Mouse (Mus musculus) CH12.LX (cell line): ENCODE data around the gene Hist1h2ae. TPM values are rescaled to one million over a fixed set of nuclear protein-coding genes. Genes with fewer than 3 reads are reported as not detected.
"Not testable (repeated sequence)": the region's sequence is repeated elsewhere in the genome, so short reads cannot be mapped to it uniquely, and the experiment has no call there.

ENCODE experiments used
- DNase-seq: peaks from one replicate; pipeline ENCODE4 v3.0.0-alpha.2; 2013; ENCODE audit errors: extremely low read depth
- H3K27ac ChIP-seq: 2 replicates; pipeline ENCODE4 v1.5.1; 2012; ENCODE audit warnings: low read depth, mild to moderate bottlenecking, control low read depth, moderate library complexity; ENCODE audit not compliant: insufficient read depth
- H3K27me3 ChIP-seq: replicated peaks from 2 replicates; pipeline ENCODE3; 2012; ENCODE audit warnings: inconsistent platforms
- H3K36me3 ChIP-seq, 2 experiments: replicated peaks in 1 of 2; 2 replicates each; pipeline versions ENCODE3 to v1.6.1; 2012; ENCODE audit warnings: inconsistent platforms in 1 of 2, low read length in 1 of 2, mild to moderate bottlenecking in 1 of 2, mixed read lengths in 1 of 2, moderate library complexity in 1 of 2; ENCODE audit not compliant: control insufficient read depth in 1 of 2, insufficient read depth in 1 of 2
- H3K4me1 ChIP-seq, 2 experiments: 2 replicates each; pipeline ENCODE4 v1.6.1; 2012; ENCODE audit warnings: inconsistent platforms in 1 of 2, moderate library complexity in 1 of 2; ENCODE audit not compliant: insufficient read depth in 2 of 2, control insufficient read depth in 1 of 2
- H3K4me2 ChIP-seq: 2 replicates; pipeline ENCODE4 v1.6.1; 2012; ENCODE audit warnings: low read depth, mild to moderate bottlenecking, control low read depth; ENCODE audit not compliant: poor library complexity, insufficient read depth, severe bottlenecking
- H3K4me3 ChIP-seq, 3 experiments: fragments of 150-350 bp in 1 of 3; sonication (generic) in 1 of 3; replicated peaks in 1 of 3; 2 replicates each; pipeline versions ENCODE3 to v1.5.1; 2011 to 2012; ENCODE audit warnings: low read depth in 2 of 3, low read length in 2 of 3, mild to moderate bottlenecking in 2 of 3, moderate library complexity in 2 of 3, control low read depth in 1 of 3, improper control_type of control experiment in 1 of 3, inconsistent platforms in 1 of 3, mixed read lengths in 1 of 3; ENCODE audit not compliant: poor library complexity in 1 of 3
- H3K79me2 ChIP-seq: replicated peaks from 2 replicates; pipeline ENCODE4 v1.6.1; 2012; ENCODE audit warnings: mild to moderate bottlenecking, moderate library complexity; ENCODE audit not compliant: control insufficient read depth, poor library complexity, insufficient read depth, severe bottlenecking; ENCODE audit errors: extremely low read depth
- H3K9ac ChIP-seq: 2 replicates; pipeline ENCODE4 v1.6.1; 2012; ENCODE audit warnings: low read depth, mild to moderate bottlenecking, control low read depth, moderate library complexity; ENCODE audit not compliant: insufficient read depth
- H3K9me3 ChIP-seq: replicated peaks from 2 replicates; pipeline ENCODE3; 2012; ENCODE audit warnings: low read length, inconsistent platforms, mixed read lengths
- CHD1 ChIP-seq: IDR thresholded peaks from 2 replicates; pipeline ENCODE4 v1.6.1; 2012; ENCODE audit warnings: low read depth, low read length, improper control_type of control experiment, inconsistent platforms
- CHD2 ChIP-seq: IDR thresholded peaks from 2 replicates; pipeline ENCODE4 v1.6.1; 2011; ENCODE audit warnings: low read length, improper control_type of control experiment
- CTCF ChIP-seq, 2 experiments: IDR thresholded peaks in 1 of 2; conservative IDR thresholded peaks in 1 of 2; 2 replicates each; pipeline ENCODE4 v1.5.1; 2011 to 2012; ENCODE audit warnings: low read depth in 2 of 2, low read length in 2 of 2, improper control_type of control experiment in 1 of 2, inconsistent platforms in 1 of 2, mild to moderate bottlenecking in 1 of 2, moderate library complexity in 1 of 2
- E2F4 ChIP-seq: IDR thresholded peaks from 2 replicates; pipeline ENCODE4 v1.6.1; 2011; ENCODE audit warnings: low read depth, low read length, improper control_type of control experiment; ENCODE audit not compliant: insufficient replicate concordance
- ELF1 ChIP-seq: IDR thresholded peaks from 2 replicates; pipeline ENCODE4 v1.6.1; 2014; ENCODE audit warnings: low read depth, mild to moderate bottlenecking, inconsistent platforms, low read length, improper control_type of control experiment
- EP300 ChIP-seq: IDR thresholded peaks from 2 replicates; pipeline ENCODE4 v1.6.1; 2011; ENCODE audit warnings: low read length, improper control_type of control experiment
- ETS1 ChIP-seq: conservative IDR thresholded peaks from 2 replicates; pipeline ENCODE4 v1.6.1; 2012; ENCODE audit warnings: low read depth, mild to moderate bottlenecking, inconsistent platforms, low read length, improper control_type of control experiment, moderate library complexity
- GABPA ChIP-seq: IDR thresholded peaks from 2 replicates; pipeline ENCODE4 v1.6.1; 2012; ENCODE audit warnings: low read depth, low read length, improper control_type of control experiment, inconsistent platforms; ENCODE audit not compliant: insufficient replicate concordance
- HCFC1 ChIP-seq: IDR thresholded peaks from 2 replicates; pipeline ENCODE4 v1.6.1; 2012; ENCODE audit warnings: low read depth, mild to moderate bottlenecking, inconsistent platforms, low read length, improper control_type of control experiment
- IRF4 ChIP-seq: IDR thresholded peaks from 2 replicates; pipeline ENCODE4 v1.6.1; 2014; ENCODE audit warnings: low read depth, mild to moderate bottlenecking, inconsistent platforms, low read length, improper control_type of control experiment
- KAT2A ChIP-seq: IDR thresholded peaks from 2 replicates; pipeline ENCODE4 v1.6.1; 2012; ENCODE audit warnings: low read length, improper control_type of control experiment, inconsistent platforms; ENCODE audit not compliant: insufficient replicate concordance
- MAFK ChIP-seq: IDR thresholded peaks from 2 replicates; pipeline ENCODE4 v1.6.1; 2011; ENCODE audit warnings: low read length, improper control_type of control experiment; ENCODE audit not compliant: insufficient replicate concordance
- MAZ ChIP-seq: IDR thresholded peaks from 2 replicates; pipeline ENCODE4 v1.6.1; 2012; ENCODE audit warnings: low read depth, mild to moderate bottlenecking, inconsistent platforms, low read length, improper control_type of control experiment, moderate library complexity
- MXI1 ChIP-seq: IDR thresholded peaks from 2 replicates; pipeline ENCODE4 v1.6.1; 2011; ENCODE audit warnings: mild to moderate bottlenecking, low read depth, low read length, improper control_type of control experiment
- NELFE ChIP-seq: IDR thresholded peaks from 2 replicates; pipeline ENCODE4 v1.6.1; 2011; ENCODE audit warnings: low read depth, low read length, improper control_type of control experiment
- NRF1 ChIP-seq: IDR thresholded peaks from 2 replicates; pipeline ENCODE4 v1.6.1; 2014; ENCODE audit warnings: low read depth, mild to moderate bottlenecking, inconsistent platforms, low read length, improper control_type of control experiment, moderate library complexity
- PAX5 ChIP-seq: IDR thresholded peaks from 2 replicates; pipeline ENCODE4 v1.6.1; 2012; ENCODE audit warnings: low read length, inconsistent platforms, mixed read lengths
- POLR2A ChIP-seq: IDR thresholded peaks from 2 replicates; pipeline ENCODE4 v1.6.1; 2011; ENCODE audit warnings: low read depth, mild to moderate bottlenecking, improper control_type of control experiment, low read length
- POLR2AphosphoS2 ChIP-seq: IDR thresholded peaks from 2 replicates; pipeline ENCODE4 v1.6.1; 2011; ENCODE audit warnings: low read depth, low read length, improper control_type of control experiment
- RAD21 ChIP-seq: IDR thresholded peaks from 2 replicates; pipeline ENCODE4 v1.6.1; 2011; ENCODE audit warnings: low read depth, mild to moderate bottlenecking, low read length, improper control_type of control experiment, moderate library complexity
- RCOR1 ChIP-seq: conservative IDR thresholded peaks from 2 replicates; pipeline ENCODE4 v1.6.1; 2012; ENCODE audit warnings: low read depth, mild to moderate bottlenecking, inconsistent platforms, low read length, improper control_type of control experiment
- SIN3A ChIP-seq: IDR thresholded peaks from 2 replicates; pipeline ENCODE4 v1.6.1; 2012; ENCODE audit warnings: low read length, improper control_type of control experiment, inconsistent platforms
- SMC3 ChIP-seq: IDR thresholded peaks from 2 replicates; pipeline ENCODE4 v1.6.1; 2011; ENCODE audit warnings: low read depth, low read length, improper control_type of control experiment
- TBP ChIP-seq: conservative IDR thresholded peaks from 2 replicates; pipeline ENCODE4 v1.6.1; 2011; ENCODE audit warnings: low read depth, low read length, improper control_type of control experiment
- UBTF ChIP-seq: IDR thresholded peaks from 2 replicates; pipeline ENCODE4 v1.6.1; 2012; ENCODE audit warnings: low read depth, mild to moderate bottlenecking, inconsistent platforms, low read length, improper control_type of control experiment, moderate library complexity
- USF1 ChIP-seq: IDR thresholded peaks from 2 replicates; pipeline ENCODE4 v1.6.1; 2014; ENCODE audit warnings: low read depth, mild to moderate bottlenecking, inconsistent platforms, low read length, improper control_type of control experiment
- USF2 ChIP-seq: conservative IDR thresholded peaks from 2 replicates; pipeline ENCODE4 v1.6.1; 2011; ENCODE audit warnings: low read depth, low read length, improper control_type of control experiment
- ZC3H11A ChIP-seq: IDR thresholded peaks from 2 replicates; pipeline ENCODE4 v1.6.1; 2012; ENCODE audit warnings: low read depth, mild to moderate bottlenecking, inconsistent platforms, low read length, improper control_type of control experiment
- ZKSCAN1 ChIP-seq: IDR thresholded peaks from 2 replicates; pipeline ENCODE4 v1.6.1; 2012; ENCODE audit warnings: low read depth, inconsistent platforms, low read length, improper control_type of control experiment, borderline replicate concordance
- ZMIZ1 ChIP-seq: IDR thresholded peaks from 2 replicates; pipeline ENCODE4 v1.6.1; 2012; ENCODE audit warnings: low read depth, mild to moderate bottlenecking, inconsistent platforms, low read length, improper control_type of control experiment
- ZNF384 ChIP-seq: IDR thresholded peaks from 2 replicates; pipeline ENCODE4 v1.6.1; 2012; ENCODE audit warnings: low read depth, low read length, improper control_type of control experiment, inconsistent platforms
- dilution Hi-C: fragments of 300-500 bp; cut with MboI; formaldehyde crosslinking; loops from 2 replicates; pipeline ENCODE4 v1.14.3; 2020; ENCODE audit warnings: low sequenced_read_pairs; ENCODE audit not compliant: extremely low pct_unique_long_range_greater_than_20kb, extremely low pct_ligation_motif_present
- in situ Hi-C: fragments of 300-500 bp; cut with MboI; formaldehyde crosslinking; loops from 3 replicates; pipeline ENCODE4 v1.14.3; 2019; ENCODE audit warnings: low sequenced_read_pairs, low pct_ligation_motif_present, low pct_unique_long_range_greater_than_20kb, mixed read lengths
- polyA plus RNA-seq: library from polyadenylated mRNA; unstranded; fragments of >175 nt; gene quantifications from 2 replicates; pipeline ENCODE4 v1.2.1, GENCODE M21; 2012; ENCODE audit warnings: low read depth; ENCODE audit not compliant: insufficient read length
- total RNA-seq, 2 experiments: library from RNA; depleted of rRNA; stranded (reverse); fragments of 300-350 nt in 1 of 2; fragments of >200 nt in 1 of 2; gene quantifications; 2 replicates each; pipeline ENCODE4 v1.2.3; 2012 to 2014

Gene Hist1h2ae
- total and polyA plus RNA-seq, 3 experiments, result 3.5 to 648 (median 16.3) TPM

DNA sequence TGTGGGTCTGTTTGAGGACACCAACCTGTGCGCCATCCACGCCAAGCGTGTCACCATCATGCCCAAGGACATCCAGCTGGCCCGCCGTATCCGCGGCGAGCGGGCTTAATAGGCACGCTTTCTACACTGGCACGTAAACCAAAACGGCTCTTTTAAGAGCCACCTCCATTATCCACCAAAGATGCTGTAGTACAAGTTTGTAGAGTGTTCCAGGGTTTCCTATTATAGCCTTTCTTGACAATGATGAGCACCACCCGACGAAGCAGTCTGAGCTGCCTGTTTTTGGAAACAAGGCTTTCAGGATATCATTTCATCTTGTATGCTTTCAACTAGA lies 26.3 kb downstream of the Hist1h2ae start:
- H3K9me3 ChIP-seq, dilution Hi-C loops, H3K36me3 ChIP-seq, in situ Hi-C loops, H3K79me2 ChIP-seq, H3K27me3 ChIP-seq, DNase-seq: not testable (repeated sequence)
- peak; percentile 72; the same call in 1 of the 2 replicates for TF ChIP-seq POLR2A
- peak; percentile 11; the same call in 1 of the 2 replicates for TF ChIP-seq POLR2AphosphoS2
- 0 out of 2 replicates have a peak, but pooled peaks have one; percentile 22 for TF ChIP-seq UBTF
- 0 out of 2 replicates have a peak, but pooled peaks have one; percentile 3 for TF ChIP-seq IRF4
- Histone ChIP-seq H3K4me2 (peak overlapping the region; percentile 67), H3K9ac (peak overlapping the region; percentile 69; the same call in 1 of the 2 replicates), H3K4me1 (peaks cover 0 to 13% of the 10 kb centered on the region in 2 experiments; a peak in 2 of 4 replicates), H3K27ac (peak overlapping the region; percentile 90), H3K4me3 (peak overlapping the region in 2 of 3 experiments; percentile 39 to 64)

DNA sequence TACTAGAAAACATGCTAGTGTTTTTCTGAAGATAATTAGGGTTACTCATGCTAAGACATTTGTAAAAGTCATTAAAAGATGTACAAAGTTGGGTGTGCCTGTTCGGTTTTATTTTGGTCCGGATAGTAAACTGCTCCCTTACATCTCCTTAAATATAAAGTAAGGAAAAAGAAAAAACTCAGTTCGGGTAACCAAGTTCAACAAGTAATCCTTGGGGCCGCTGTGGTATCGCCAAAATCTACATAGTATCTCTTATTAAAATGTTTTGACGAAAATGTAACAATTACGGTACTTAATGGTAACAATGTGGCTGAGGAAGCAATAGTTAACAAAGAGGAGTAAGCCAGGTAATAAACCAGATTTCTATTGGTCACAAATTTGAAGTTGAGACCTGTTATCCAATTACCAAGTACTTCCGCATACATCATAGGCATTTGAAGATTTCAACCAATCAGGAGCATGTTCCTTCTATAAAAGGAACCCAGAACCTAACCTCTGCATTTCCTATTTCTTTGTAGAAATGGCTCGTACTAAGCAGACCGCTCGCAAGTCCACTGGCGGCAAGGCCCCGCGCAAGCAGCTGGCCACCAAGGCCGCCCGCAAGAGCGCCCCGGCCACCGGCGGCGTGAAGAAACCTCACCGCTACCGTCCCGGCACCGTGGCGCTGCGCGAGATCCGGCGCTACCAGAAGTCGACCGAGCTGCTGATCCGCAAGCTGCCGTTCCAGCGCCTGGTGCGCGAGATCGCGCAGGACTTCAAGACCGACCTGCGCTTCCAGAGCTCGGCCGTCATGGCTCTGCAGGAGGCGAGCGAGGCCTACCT lies 26.8 kb downstream of the Hist1h2ae start, which contains the start of gene Hist1h3f:
Gene Hist1h3f (plus strand): TSS at position 88 of the 822 bp plus-strand sequence.
- Histone ChIP-seq H3K9me3 (no peaks in the 10 kb centered on the region), H3K27me3 (no peaks in the 10 kb centered on the region), H3K36me3 (no peaks in the 10 kb centered on the region), H3K4me3 (peak within 1 kb of the TSS; percentile 50 to 72 (median 51)), H3K4me1 (peaks cover 0 to 19% of the 10 kb centered on the region in 2 experiments; a peak in 2 of 4 replicates), H3K27ac (peak within 1 kb of the TSS; percentile 97), H3K9ac (peak within 1 kb of the TSS; percentile 97), H3K79me2 (no peaks in the 10 kb centered on the region), H3K4me2 (peak within 1 kb of the TSS; percentile 84)
- in situ Hi-C loops (no loop called here), dilution Hi-C loops (no loop called here)
- peak; percentile 94 for DNase-seq
- TF ChIP-seq ZC3H11A (no peak), PAX5 (no peak), MAFK (0 out of 2 replicates have a peak, but pooled peaks have one; percentile 7), UBTF (peak; percentile 90), KAT2A (0 out of 2 replicates have a peak, but pooled peaks have one; percentile 67), ELF1 (peak; percentile 99), TBP (peak; percentile 99), CTCF (conservative IDR thresholded peaks at IDR 0.05 in 1 of 2, IDR thresholded peaks at IDR 0.05 in 1 of 2; ENCODE audit: low read depth in 2 of 2, low read length in 2 of 2) (no peak), E2F4 (peak; percentile 71; the same call in 1 of the 2 replicates), MXI1 (peak; percentile 31; the same call in 1 of the 2 replicates), SIN3A (no peak), HCFC1 (peak; percentile 79), NRF1 (no peak), SMC3 (no peak), CHD1 (no peak; the same call in none of the 2 replicates), USF1 (no peak), NELFE (peak; percentile 100), USF2 (no peak), POLR2AphosphoS2 (peak; percentile 99), RCOR1 (no peak; the same call in 1 of the 2 replicates), EP300 (no peak), RAD21 (no peak), GABPA (no peak), MAZ (no peak), CHD2 (peak; percentile 93), ETS1 (no peak), ZKSCAN1 (no peak), ZMIZ1 (peak; percentile 99), ZNF384 (no peak)
